Mouse (Mus musculus) cerebellum, adult 2 months (tissue): ENCODE measurements around the gene Rnf31.

ENCODE experiments used
- CTCF ChIP-seq: fragments of 200-500 bp; IDR thresholded peaks from 2 replicates; pipeline ENCODE4 v1.5.1; 2011; ENCODE audit warnings: low read depth, mild to moderate bottlenecking, control low read depth, low read length, moderate library complexity, borderline replicate concordance; ENCODE audit not compliant: insufficient read depth
- POLR2A ChIP-seq: fragments of 200-500 bp; IDR thresholded peaks from 2 replicates; pipeline ENCODE4 v1.6.1; 2011; ENCODE audit warnings: low read length, control low read depth, borderline replicate concordance; ENCODE audit not compliant: insufficient read depth

DNA sequence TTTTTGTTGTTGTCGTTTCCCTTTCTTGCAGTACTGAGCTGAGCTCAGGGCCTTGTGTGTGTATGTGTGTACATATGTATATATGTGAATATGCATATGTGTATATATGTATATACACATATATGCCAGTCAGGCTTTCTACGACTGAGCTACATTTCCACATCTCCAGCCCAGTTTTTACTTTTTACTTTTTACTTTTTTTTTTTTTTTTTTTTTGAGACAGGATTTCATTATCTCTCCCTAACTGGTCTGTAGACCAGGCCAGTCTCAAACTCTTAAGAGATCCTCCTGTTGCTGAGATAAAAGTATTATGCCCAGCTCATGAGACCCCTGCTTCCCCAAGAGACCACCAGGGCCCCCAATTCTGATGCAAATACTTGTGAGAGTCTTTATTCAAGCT lies 25.3 kb downstream of the Rnf31 start:
- TF ChIP-seq CTCF (no peak), POLR2A (no peak)
